Mouse (Mus musculus): ENCODE measurements around the gene Megf11. TPM values are rescaled to one million over a fixed set of nuclear protein-coding genes. Genes with fewer than 3 reads are reported as not detected.

The Megf11 gene
- polyA plus RNA-seq, 1 experiment from 2014 or later = 1.2 TPM

- Histone ChIP-seq H3K36me3 (no peaks in the 10 kb centered on the region), H3K9me3 (no peaks in the 10 kb centered on the region), H3K9ac (no peak overlapping the region), H3K4me2 (no peak overlapping the region), H3K4me1 (no peaks in the 10 kb centered on the region), H3K27ac (no peak overlapping the region), H3K4me3 (replicated peaks) (no peak overlapping the region), H3K27me3 (replicated peaks) (no peaks in the 10 kb centered on the region)
- no peak for ATAC-seq (ENCODE audit: insufficient read depth, low FRiP score, low read depth)
- 87% methylated on average over 7 of the region's 7 CpGs for WGBS
These were observed 29.8 kb upstream of the Megf11 start for GRCm38 (mm10) chr9:64355627-64356026.

GRCm38 (mm10) chr9:64361231-64361950 lies 24.0 kb upstream of the Megf11 start:
- H3K4me3 ChIP-seq (replicated peaks) = no peak overlapping the region

DNA sequence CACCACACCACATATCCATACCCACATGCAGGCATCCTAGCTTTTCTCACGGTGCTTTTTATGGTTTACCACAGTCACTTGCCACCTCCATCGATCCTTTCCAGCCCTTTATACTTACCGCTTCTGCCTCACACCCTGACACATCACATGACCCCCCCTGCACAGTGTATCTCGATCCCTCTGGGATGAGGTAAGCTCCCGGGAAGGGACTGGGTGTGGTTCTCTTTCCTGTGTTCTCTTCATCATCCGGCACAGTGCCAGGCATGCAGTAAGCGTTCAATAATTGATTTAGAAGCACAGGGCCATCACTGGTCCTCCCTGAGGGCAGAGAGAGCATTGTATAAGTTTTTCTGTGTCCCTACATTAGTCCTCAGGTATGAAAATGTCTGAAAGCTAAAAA lies 15.6 kb upstream of the Megf11 start:
- no peaks in the 10 kb centered on the region for H3K27me3 ChIP-seq (replicated peaks)
- no peak overlapping the region for H3K9ac ChIP-seq
- H3K4me2 ChIP-seq = no peak overlapping the region
- no peaks in the 10 kb centered on the region for H3K36me3 ChIP-seq
- H3K9me3 ChIP-seq = no peaks in the 10 kb centered on the region
- no peaks in the 10 kb centered on the region for H3K4me1 ChIP-seq
- WGBS = 49% methylated on average over 7 of the region's 7 CpGs
- no peak for ATAC-seq (ENCODE audit: insufficient read depth, low FRiP score, low read depth)
- no peak overlapping the region for H3K4me3 ChIP-seq (replicated peaks)
- no peak overlapping the region for H3K27ac ChIP-seq

More at GRCm38 (mm10) chr9:64361231-64361950, 24.0 kb upstream of the Megf11 start:
- H3K36me3 ChIP-seq = no peaks in the 10 kb centered on the region
- no peak for ATAC-seq (ENCODE audit: insufficient read depth, low FRiP score, low read depth)
- H3K9ac ChIP-seq = no peak overlapping the region
- H3K4me1 ChIP-seq = no peaks in the 10 kb centered on the region
- H3K9me3 ChIP-seq = no peaks in the 10 kb centered on the region
- H3K4me2 ChIP-seq = no peak overlapping the region
- no peaks in the 10 kb centered on the region for H3K27me3 ChIP-seq (replicated peaks)
- no peak overlapping the region for H3K27ac ChIP-seq
- WGBS = 86% methylated on average over 9 of the region's 9 CpGs

DNA sequence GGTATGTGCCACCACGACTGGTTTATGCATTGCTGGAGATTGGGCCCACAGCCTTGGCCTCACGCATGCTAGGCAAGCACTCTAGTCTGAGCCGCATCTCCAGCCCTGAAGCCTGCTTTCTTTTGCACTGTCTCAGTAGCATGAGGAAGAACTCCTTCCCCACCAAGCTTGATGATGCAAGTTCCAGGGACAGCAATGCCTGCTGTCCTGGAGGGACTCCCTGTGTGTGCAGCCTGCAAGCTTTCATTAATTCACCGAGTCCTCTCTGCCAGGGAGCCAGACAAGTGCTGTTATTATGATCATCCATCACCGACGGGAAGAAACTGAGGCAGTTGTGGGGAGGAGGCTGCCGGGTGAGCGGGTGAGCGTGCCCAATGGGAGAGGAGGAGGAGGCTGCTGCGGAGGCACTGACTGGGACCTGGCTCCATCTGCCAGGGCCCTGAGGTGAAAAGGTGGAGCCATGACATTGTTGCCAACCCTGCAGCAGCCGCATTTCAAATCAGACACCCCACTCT lies 14.1 kb upstream of the Megf11 start:
- Histone ChIP-seq H3K4me2 (no peak overlapping the region), H3K27me3 (replicated peaks) (no peaks in the 10 kb centered on the region), H3K4me1 (no peaks in the 10 kb centered on the region), H3K9ac (no peak overlapping the region), H3K27ac (no peak overlapping the region), H3K9me3 (no peaks in the 10 kb centered on the region), H3K36me3 (no peaks in the 10 kb centered on the region), H3K4me3 (replicated peaks) (no peak overlapping the region)
- ATAC-seq (ENCODE audit: insufficient read depth, low FRiP score, low read depth) = no peak
- WGBS = 39% methylated on average over 11 of the region's 11 CpGs

- Histone ChIP-seq H3K36me3 (no peaks in the 10 kb centered on the region), H3K9ac (no peak overlapping the region), H3K4me3 (replicated peaks) (no peak overlapping the region), H3K27me3 (replicated peaks) (no peaks in the 10 kb centered on the region), H3K9me3 (no peaks in the 10 kb centered on the region), H3K4me1 (no peaks in the 10 kb centered on the region), H3K4me2 (no peak overlapping the region), H3K27ac (no peak overlapping the region)
- WGBS = 69% methylated on average over 2 of the region's 2 CpGs
- no peak for ATAC-seq (ENCODE audit: insufficient read depth, low FRiP score, low read depth)
These were observed 9.0 kb upstream of the Megf11 start for GRCm38 (mm10) chr9:64376380-64376779.

GRCm38 (mm10) chr9:64383021-64383788 lies 2.2 kb upstream of the Megf11 start:
- Histone ChIP-seq H3K4me1 (peaks cover 15% of the 10 kb centered on the region), H3K4me2 (no peak overlapping the region), H3K9ac (no peak overlapping the region), H3K27ac (no peak overlapping the region), H3K4me3 (replicated peaks) (no peak overlapping the region), H3K9me3 (no peaks in the 10 kb centered on the region), H3K36me3 (no peaks in the 10 kb centered on the region), H3K27me3 (replicated peaks) (peaks cover 42% of the 10 kb centered on the region)
- peak; percentile 48; the same call in 1 of the 2 replicates for ATAC-seq (ENCODE audit: insufficient read depth, low FRiP score, low read depth)
- 37% methylated on average over 10 of the region's 10 CpGs for WGBS

GRCm38 (mm10) chr9:64386466-64387211 lies 1.2 kb downstream of the Megf11 start:
- Histone ChIP-seq H3K4me2 (peak overlapping the region; percentile 100), H3K27me3 (replicated peaks) (peaks cover 43% of the 10 kb centered on the region), H3K36me3 (no peaks in the 10 kb centered on the region), H3K4me1 (peaks cover 15% of the 10 kb centered on the region), H3K9me3 (no peaks in the 10 kb centered on the region), H3K27ac (no peak overlapping the region), H3K9ac (0 out of 2 replicates have a peak overlapping the region, but pooled peaks have one; percentile 0), H3K4me3 (replicated peaks) (peak overlapping the region; percentile 50)
- WGBS = 2% methylated on average over 45 of the region's 45 CpGs
- no peak for ATAC-seq (ENCODE audit: insufficient read depth, low FRiP score, low read depth)

DNA sequence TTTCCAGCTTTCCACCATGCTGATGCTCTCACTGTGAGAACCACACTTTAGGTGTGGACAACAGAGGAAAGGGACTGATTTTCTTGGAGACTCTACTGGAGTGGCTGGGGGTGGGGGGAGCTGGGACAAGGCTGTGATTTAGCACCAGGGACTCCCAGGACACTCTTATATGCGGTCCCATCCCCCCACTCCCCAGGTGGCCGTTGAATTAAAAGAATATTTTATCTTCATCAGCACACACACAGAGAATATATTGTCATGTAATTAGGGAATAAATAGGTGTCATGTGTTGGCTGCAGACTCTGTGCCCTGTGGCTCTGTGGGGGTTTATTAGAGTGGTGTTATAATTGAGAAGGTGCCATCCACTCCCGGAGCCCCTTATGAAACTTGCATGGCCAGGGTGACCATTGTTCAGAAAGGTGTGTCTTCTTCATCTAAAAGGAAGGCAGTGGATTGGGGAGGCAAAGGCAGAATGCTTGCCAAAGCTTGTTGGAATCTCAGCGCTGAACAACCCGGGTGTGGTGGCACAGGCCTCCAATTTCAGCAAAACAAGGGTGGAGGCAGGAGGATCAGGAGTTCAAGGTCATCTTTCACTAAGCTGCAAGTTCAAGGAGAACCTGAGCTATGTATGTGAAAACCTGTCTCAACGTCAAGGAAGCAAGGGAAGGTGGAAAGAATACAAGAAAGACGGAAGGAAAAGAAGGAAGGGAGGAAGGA lies 4.3 kb downstream of the Megf11 start:
- H3K4me3 ChIP-seq (replicated peaks) = no peak overlapping the region
- H3K27ac ChIP-seq = no peak overlapping the region

GRCm38 (mm10) chr9:64393914-64394596 lies 8.6 kb downstream of the Megf11 start:
- no peaks in the 10 kb centered on the region for H3K36me3 ChIP-seq
- H3K27me3 ChIP-seq (replicated peaks) = no peaks in the 10 kb centered on the region
- WGBS = 37% methylated on average over 5 of the region's 5 CpGs
- no peak for ATAC-seq (ENCODE audit: insufficient read depth, low FRiP score, low read depth)
- no peak overlapping the region for H3K27ac ChIP-seq
- H3K4me3 ChIP-seq (replicated peaks) = no peak overlapping the region
- no peak overlapping the region for H3K4me2 ChIP-seq
- H3K9me3 ChIP-seq = no peaks in the 10 kb centered on the region
- H3K9ac ChIP-seq = no peak overlapping the region
- no peaks in the 10 kb centered on the region for H3K4me1 ChIP-seq

More for the DNA sequence above, 4.3 kb downstream of the Megf11 start:
- no peak overlapping the region for H3K9ac ChIP-seq
- H3K9me3 ChIP-seq = no peaks in the 10 kb centered on the region
- H3K4me1 ChIP-seq = peaks cover 9% of the 10 kb centered on the region
- no peaks in the 10 kb centered on the region for H3K36me3 ChIP-seq
- 52% methylated on average over 7 of the region's 7 CpGs for WGBS
- peaks cover 36% of the 10 kb centered on the region for H3K27me3 ChIP-seq (replicated peaks)
- ATAC-seq (ENCODE audit: insufficient read depth, low FRiP score, low read depth) = no peak
- H3K4me2 ChIP-seq = no peak overlapping the region

- 0 out of 2 replicates have a peak, but pooled peaks cover 3% of the 10 kb centered on the region for H3K27me3 ChIP-seq (replicated peaks)
- ATAC-seq (ENCODE audit: insufficient read depth, low FRiP score, low read depth) = no peak
- 64% methylated on average over 7 of the region's 7 CpGs for WGBS
These were observed 10.0 kb downstream of the Megf11 start for GRCm38 (mm10) chr9:64395238-64395920.

More at GRCm38 (mm10) chr9:64395238-64395920, 10.0 kb downstream of the Megf11 start:
- Histone ChIP-seq H3K4me2 (no peak overlapping the region), H3K4me3 (replicated peaks) (no peak overlapping the region), H3K27ac (no peak overlapping the region), H3K9ac (no peak overlapping the region), H3K9me3 (no peaks in the 10 kb centered on the region), H3K4me1 (no peaks in the 10 kb centered on the region), H3K36me3 (no peaks in the 10 kb centered on the region)
